Mouse (Mus musculus): ENCODE data around the gene Yod1.

- TF ChIP-seq CTCF (IDR thresholded peaks at IDR 0.05; ENCODE audit: borderline replicate concordance, extremely low read depth, insufficient read depth, insufficient read length) (no peak), POLR2A (IDR thresholded peaks at IDR 0.05; ENCODE audit: borderline replicate concordance, extremely low read depth, insufficient read depth, insufficient read length, poor library complexity, severe bottlenecking) (no peak)
Measured at GRCm38 (mm10) chr1:130724206-130724605, 7.1 kb downstream of the Yod1 start.
